Mouse (Mus musculus): ENCODE results near the gene Efl1.

The Efl1 gene

DNA sequence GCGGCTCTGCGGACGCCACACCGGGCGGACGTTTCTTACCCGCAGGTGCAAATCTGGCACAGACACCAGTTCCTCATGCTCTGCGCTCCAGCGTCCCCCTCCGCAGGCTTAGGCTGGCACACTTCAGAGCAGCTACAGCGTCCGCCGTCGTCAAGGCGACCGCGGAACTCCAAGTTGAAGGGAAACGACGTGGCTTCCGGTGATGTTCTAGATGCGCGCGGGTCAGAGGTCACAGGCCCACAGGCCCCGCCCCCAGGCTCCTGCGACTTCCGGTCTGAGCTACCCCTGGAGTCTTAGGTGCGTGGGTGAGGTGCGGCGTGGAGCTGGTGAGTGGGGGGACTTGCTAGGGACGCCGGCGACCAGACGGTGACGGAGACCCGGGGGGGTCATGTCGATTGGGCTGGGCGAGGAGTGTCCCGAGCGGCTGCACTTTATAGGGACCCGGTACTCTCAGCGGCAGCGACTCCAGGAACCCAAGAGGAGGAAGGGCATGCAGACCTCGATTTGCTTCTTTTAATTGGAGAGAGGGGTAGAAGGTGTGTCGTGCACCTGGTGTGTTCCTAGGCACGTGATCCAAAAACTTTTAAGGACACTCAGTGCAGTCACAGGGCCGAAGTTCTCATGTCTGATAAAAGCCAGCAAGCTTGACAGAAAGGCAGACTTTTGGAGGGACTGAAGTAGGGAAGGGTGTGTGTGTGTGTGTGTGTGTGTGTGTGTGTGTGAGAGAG, at the start of gene Efl1, which contains the start of gene Saxo2:
Gene Efl1 (plus strand): TSS at position 262 of the 728 bp plus-strand sequence.
Gene Saxo2 (minus strand): TSS at position 176 of the 728 bp plus-strand sequence.
- DNase-seq (ENCODE audit: low read depth, low spot score): peak; percentile 98

DNA sequence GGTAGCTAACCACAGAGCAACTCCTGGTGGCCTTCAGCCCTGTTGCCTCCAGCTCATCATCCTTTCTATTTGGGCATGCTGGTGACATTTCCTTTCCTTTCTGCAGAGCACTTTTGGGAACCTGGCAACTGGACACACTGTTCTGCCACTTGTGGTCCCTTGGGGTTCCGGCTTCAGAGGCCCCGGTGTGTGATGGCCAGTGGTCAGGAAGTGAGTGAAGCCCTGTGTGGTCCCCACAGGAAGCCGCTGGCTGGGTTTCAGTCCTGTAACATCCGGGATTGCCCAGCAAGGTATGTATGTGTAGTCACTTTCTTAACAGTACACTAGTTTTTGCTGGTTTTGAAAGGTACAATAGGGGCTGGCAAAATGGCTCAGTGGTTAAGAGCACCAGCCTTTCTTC, 46.4 kb upstream of the Efl1 start:
- no peak for DNase-seq (ENCODE audit: low read depth, low spot score)

DNA sequence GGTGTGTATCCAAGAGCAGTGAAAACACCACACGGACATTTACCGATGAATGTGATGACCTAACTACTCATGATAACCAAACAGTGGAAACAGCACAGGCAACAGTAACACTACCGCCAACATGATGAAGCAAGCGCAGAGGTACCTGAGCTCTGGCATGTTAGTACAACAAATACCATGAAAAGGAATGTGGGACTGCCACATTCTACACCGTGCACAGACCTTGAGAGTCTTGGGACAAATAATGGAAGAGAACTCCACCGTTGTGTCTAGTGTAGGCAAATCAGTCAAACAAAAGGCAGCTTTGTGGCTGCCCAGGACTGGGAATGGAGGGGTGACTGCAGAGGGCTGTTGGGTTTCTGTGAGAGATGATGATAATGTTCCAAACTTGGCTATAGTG, 43.0 kb upstream of the Efl1 start:
- DNase-seq (ENCODE audit: low read depth, low spot score): no peak

DNA sequence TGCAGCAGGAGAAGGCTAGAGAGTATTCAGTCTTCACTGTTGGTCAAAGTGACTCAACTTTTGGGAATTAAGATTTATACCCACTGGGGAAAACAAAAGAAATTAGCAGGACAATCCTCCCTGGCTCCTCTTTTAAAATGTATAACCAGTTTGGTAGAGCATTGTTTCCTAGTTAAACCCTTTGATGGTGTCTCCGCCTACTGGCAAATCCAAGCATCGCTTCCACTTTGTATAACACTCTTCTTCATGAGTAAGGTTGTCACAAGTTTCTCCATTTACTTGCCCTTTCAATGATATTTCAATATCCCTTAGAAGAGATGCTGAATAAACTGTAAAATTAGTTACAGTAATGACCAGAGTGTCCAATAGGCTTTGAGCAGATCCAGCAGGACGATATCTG, 38.8 kb upstream of the Efl1 start:
- peak; percentile 11 for DNase-seq (ENCODE audit: low read depth, low spot score)

DNA sequence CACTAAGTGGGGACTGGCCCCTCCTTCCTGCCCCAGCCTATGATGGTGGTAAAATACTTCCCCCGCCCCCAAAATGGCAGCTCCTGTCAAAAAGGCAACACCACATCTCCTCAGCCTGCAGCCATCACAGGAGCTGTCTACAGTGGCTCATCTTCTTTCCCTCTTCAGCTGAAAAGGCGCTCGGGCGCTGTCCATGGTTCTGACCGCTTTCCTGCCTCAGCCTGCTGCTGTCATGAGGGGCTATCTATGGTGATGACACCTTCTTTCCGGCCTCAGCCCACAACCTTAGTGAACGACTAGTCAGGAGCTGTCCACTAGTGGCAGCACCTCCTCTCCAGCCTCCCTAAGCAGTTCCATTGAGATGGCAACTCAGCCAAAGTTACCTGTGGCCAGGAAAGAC, 23.1 kb upstream of the Efl1 start:
- DNase-seq (ENCODE audit: low read depth, low spot score): peak; percentile 56

DNA sequence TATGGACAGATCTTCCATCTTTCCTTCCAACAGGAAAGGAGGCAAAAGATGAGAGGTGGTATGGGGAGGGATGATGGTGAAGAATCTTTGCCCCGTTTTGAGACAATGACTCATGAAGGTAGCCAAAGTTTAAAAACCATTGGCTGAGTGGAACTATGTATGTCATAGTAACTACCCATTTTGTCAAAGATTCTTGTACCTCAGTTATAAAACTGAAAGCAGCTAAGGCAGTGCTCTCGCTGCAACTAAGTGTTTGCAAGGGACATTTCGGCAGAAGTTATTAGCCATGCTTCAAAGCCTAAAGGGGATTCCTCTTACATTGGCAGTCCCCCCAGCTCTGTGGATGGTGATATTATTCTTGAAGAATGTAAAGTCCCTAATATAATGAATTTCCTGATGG, 1.2 kb upstream of the Efl1 start:
- DNase-seq (ENCODE audit: low read depth, low spot score): peak; percentile 53

DNA sequence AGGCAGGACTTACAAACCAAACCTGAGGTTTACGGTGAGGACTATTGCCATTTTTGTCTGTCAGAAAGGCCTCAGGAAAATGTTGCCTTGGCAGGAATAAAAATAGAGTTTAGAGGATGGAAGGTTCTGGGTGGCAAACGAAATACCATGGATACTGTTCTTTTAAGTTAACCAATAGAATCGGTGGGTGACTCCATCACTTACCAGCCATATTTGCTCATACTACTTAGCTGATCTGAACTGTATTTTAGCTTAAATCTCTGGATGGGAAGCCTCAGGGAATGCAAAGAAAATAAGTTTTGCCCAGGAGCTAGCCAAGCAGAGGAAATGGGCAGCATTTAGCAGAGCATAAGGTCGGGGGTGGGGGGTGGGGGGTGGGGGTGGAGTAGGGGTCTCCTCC, 505 bp upstream of the Efl1 start:
- no peak for DNase-seq (ENCODE audit: low read depth, low spot score)

DNA sequence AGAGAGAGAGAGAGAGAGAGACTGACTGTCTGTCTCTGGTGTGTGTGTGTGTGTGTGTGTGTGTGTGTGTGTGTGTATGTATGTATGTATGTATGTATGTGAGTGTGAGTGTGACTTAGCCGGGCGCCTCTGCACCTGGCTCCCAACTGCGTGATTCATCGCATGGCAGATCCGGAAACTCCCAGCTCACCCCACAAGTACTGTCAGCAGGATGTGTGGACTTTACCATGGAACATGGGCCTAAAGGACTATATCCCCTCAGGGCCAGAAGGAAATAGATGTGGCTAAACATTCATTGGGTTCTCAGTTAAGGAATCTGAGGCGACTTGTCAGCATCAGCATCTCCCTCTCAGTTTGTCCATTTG, 649 bp downstream of the Efl1 start:
- DNase-seq (ENCODE audit: low read depth, low spot score): peak; percentile 59

DNA sequence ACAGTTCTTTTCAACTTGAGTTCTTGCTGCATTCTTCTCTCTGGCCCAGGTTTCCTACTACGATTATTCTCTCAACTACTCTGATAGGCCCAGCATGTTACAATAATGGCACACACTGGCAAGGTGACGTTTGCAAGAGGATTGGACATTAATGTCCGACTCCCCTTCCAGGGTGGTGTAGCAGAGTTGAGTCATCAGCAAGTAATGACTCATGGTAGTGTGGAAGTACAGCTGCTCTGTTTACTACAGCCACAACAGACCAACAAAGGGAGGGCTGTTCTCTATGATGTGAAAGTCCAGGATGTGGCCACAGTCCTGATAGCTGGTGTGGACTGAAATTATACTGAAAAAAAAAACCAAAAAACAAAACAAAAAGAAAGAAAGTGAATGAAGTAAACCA, 16.2 kb downstream of the Efl1 start:
- DNase-seq (ENCODE audit: low read depth, low spot score): no peak

DNA sequence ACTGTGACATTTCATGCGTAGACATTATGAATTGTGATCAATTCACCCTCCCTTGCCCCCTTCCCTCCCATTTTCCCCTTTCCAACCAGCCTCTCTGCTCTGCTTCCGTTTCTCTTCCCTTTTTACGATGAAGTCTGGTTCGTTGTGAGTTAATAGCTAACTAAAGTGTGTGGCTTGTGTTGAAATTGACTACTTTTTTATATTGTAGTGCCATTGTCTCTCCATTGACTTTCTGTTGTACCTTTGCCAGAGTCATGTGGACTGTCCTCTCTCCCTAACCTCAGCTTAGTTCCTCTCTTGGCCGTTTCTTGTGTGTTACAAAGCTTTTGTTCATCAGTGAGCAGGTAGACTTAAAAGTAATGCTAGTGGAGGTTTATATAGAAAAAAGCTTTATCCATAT, 27.6 kb downstream of the Efl1 start:
- no peak for DNase-seq (ENCODE audit: low read depth, low spot score)

DNA sequence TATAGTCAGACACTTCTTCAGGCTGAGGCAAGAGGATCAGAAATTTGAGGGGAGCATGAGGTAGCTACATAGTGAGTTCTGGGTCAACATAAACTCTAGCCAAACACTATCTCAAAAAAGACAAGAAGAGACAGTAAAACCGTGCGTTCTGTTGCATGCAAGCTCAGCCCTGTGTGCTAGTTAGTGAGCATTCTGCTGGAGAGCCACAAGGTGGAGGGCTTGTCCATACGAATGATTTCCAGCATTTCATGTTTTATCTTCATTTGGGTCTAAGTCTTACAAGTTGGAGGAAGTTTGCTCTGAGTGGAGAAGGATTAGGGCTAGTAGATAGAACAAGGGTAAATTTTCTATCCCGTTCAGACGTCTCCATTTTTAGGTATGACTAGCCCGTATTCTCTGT, 28.4 kb downstream of the Efl1 start:
- peak; percentile 6 for DNase-seq (ENCODE audit: low read depth, low spot score)

DNA sequence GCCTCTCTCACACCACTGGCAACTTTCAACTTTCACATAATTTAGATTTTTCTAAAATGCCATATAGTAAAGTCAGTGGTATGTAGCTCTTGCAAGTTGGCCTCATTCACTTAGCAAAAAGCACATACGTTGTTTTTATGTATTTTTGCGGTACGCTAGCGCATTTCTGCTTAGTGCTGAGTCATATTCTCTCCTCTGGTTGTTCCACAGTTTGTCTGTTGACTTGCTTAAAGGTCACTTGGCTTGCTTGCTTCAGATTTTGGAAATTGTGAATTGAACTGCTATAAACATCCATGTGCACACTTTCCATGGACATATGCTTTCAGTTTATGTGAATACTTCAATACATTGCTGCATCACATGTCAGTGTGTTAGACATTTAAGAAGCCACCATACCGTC, 31.5 kb downstream of the Efl1 start:
- DNase-seq (ENCODE audit: low read depth, low spot score): no peak

DNA sequence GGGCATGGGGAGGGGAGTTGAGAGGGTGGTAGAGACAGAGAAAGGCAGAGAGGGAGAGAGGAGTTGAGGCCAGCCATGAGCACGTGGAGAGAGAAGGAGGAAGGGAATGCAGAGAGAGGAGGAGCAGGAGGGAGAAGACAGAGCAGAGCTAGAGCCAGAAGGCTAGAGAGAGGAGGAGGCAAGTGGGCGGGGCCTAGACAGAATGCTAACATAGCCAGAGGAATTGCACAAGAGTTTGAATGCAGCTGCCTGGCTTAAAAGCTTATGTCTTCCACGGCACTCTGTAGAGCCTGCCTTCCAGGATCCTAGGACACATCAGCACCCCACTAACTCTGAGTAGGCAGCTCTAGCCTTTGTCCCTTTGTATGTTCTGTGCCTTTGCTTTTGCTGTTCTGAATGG, 40.3 kb downstream of the Efl1 start:
- DNase-seq (ENCODE audit: low read depth, low spot score): no peak

DNA sequence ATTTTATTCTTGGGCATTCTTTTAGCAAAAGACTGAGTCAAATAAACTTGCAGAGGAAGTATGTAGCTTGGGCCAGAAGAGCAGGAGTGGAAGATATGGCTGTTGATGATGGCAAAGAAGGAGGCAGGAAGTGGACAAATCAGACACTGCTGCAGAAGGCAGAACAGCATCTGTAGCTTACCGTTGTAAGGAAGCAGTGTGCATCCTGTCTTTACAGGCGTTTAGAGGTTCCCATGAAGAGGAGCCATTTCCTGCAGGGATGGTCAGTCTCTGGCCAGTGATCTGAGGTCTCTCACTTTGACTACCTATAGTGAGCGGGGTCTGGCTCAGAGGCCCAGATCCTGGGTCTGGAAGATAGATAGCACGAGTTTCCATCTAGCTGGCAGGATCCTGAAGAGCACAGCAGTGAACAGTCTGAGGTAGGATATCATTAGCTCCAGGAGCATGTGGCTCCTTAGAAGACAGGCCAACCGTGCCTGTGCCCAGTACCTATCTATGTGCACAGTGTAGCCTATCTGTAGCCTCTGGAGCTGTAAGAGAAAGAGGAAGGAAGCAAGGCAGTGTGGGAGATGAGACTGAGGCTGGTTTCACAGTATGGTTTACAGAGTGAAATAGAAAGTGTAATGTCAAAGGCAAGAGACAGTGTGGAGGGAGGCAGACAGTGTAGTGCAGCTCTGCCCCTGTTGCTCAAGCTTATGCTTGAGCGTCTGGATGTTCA, 42.8 kb downstream of the Efl1 start:
- peak; percentile 46 for DNase-seq (ENCODE audit: low read depth, low spot score)

DNA sequence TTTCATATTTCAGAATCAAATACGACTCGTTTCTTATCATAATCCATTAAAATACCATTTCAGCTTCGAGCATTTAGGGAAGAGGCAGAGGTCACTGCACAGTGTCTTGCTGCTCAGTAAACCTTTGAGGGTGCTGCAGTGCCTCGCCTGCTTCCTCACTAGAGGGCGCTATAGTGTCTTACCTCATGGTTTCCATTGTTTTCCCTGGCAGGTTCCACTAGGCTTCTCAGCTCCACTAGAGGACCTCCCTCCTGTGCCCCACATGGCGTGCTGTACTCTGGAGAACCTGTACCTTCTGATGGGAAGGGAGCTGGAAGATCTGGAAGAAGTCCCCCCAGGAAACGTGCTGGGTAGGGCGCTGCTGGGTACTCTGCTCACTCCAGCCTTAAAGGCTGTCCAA, 49.3 kb downstream of the Efl1 start:
- DNase-seq (ENCODE audit: low read depth, low spot score): peak; percentile 46

DNA sequence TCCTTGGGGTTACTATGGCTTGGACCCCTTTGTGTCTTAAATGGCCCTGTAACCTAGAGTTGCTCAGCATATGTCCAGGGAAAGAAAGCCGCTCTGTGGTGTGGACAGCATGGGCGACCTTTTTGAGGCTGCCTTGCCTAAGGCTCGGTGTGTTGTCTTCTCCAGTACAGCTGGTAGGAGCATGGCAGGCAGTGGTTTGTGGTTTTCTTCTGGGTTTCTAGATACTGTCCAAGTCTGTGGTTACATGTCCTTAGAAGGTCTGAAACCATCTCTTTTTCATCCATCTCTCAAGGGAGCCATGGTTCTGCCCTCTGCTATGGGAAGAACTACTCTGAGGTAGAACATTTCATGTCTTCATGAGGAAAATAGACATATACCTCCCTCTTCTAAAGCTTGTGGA, 50.6 kb downstream of the Efl1 start:
- DNase-seq (ENCODE audit: low read depth, low spot score): no peak

DNA sequence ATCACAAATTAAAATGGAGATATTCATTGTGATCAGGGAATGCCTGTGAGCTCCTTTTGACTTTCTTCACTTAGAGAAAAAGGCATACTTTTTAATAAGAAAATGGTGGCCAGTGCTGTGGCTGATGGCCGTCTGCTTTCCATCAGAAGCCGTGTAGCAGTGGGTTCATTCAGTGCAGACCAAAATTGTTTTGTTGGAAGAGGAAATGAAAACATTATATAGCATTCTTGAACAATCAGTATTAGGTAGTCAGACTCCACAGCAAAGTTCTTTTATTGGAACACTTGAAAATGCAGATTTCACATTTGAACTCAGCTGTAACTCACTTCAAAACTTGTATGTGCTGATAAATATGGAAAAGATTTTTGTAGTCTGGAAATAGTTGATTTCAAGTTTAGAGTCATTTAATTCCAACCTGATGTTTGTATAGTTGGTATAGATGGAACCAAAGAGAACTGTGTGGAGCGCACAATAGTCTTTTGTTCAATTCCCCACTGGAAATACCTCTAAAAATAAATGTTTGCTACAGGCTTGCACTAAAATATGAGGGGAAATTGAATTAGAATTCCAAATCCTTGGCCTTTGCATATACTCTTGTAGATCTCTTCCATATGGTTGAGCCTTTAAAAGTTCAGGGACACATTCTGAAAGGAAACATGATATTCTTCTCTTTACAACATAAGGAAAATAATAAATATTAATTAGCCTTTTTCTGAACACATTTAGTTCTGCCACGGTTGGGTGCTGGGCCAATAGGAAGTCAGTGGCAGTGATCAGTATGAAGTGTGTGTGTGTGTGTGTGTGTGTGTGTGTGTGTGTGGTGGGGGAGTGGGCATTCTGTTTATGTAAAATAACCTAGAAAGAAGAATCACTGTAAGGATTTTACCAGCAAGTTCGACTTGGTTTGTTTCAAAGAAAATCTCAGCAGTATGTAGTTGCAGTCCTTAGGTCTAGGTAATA, 54.2 kb downstream of the Efl1 start:
- no peak for DNase-seq (ENCODE audit: low read depth, low spot score)

DNA sequence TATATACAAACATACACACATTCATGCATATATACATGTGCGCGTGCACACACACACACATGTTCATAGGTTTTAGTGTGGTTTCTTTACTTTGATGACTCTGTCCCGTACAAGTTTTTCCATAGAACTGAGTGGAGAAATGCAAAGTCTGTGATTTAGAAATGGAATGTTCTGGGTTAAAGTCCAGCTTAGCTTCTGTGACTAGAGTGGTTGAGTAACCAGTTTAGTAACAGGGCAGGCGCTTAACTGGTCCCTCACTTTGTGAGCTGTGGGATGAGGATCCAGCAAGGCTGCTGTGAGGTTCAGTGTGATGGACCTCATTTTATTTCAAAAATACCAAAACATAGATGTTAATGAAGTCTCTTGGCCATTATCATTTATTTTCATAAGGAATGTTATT, 60.8 kb downstream of the Efl1 start:
- no peak for DNase-seq (ENCODE audit: low read depth, low spot score)

DNA sequence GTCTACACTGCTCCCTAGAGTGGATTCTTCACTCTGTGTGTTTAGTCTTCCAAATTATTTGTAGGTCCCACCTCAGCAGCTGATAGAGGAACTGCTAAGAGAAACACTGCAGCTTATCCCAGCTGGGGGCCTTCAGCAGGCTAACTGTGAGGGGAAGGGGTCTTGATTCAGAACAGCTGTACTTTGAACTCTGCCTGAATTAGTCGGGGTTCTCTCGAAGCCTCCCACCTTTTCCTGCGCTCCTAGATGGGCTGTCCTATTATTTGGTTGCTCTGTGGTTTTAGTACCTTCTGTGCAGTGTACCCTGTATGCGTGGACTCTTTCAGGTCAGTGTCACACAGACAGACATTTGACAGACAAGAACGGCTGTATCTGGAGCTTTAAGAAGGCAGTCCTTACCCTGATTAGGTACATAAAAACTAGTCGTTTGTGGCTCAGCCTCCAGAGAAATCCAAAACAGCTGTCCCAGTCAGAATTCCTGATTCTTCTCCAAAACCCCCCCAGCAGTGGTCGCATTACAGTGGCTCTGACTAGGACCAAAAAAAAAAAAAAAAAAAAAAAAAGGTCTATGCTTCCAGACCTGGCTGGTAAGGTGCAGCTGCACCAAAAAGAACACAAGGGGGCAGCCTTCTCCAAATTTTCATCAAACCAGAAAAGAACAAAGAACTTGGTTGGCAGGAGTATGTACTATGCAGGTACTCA, 66.9 kb downstream of the Efl1 start:
- DNase-seq (ENCODE audit: low read depth, low spot score): peak; percentile 68

DNA sequence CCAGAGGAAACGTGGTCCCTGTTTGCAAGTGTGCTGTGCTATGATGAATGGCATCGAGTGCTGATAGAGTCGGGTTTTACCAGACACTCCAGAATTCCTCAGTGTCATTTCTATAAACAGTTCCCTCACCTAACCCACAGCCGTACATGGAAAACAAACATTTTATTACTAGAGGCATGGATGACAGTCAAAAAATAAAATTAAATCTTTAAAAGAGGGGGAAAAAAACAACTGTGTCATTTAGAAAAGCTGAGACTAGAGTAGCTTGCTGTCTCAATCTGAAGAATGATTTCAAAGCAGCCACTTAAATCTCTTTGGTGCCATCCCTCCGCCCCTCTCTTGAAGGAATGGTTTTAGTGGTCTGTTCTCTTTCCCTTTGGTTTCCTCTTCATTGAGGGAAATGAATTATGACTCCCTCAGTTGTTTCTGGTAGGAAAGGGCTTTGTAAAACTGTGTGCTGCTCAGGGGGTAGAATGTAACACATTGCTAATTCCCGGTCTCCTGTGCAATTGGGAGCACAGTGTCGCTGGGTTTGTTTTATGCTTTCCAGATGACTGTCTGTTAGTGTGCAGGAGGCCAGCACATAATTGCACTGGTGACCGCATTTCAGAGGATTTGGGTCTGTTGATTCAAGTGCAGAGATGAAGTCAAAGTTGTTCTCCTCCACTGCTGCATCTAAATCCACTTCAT, 67.6 kb downstream of the Efl1 start:
- DNase-seq (ENCODE audit: low read depth, low spot score): no peak

DNA sequence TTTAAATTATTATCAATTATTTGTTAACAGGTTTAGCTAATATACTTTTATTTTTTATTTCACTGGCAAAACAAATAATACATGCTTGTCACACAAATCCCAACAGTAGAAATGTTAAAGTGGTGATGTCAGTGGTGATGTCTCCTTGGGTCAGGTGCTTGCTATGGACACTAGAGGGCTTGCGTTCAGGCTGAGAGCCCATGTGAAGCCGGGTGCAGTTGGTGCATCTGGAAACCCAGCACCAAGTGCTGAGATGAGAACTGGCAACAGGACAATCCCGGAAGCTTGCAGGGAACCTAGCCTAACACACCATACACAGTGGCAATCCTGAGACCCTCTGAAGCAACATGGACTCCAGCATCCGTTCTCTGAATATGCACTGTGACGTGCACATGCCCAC, 70.9 kb downstream of the Efl1 start:
- peak; percentile 32 for DNase-seq (ENCODE audit: low read depth, low spot score)

Data from A20 (cell line).